Mouse (Mus musculus) lung, postnatal 0 days (tissue): ENCODE measurements at regions not wholly inside any gene's neighbourhood (a gene's known extent, or its start where the extent isn't known, plus 50 kb on each side); places are given as distances from the start of the nearest gene placed in this dataset.
"Not testable (repeated sequence)": the region's sequence is repeated elsewhere in the genome, so short reads cannot be mapped to it uniquely, and the experiment has no call there.

ENCODE experiments used
- CTCF ChIP-seq: IDR thresholded peaks from 2 replicates; pipeline ENCODE4 v1.5.1; 2016; ENCODE audit warnings: antibody characterized with exemption, mild to moderate bottlenecking
- EP300 ChIP-seq: IDR thresholded peaks from 2 replicates; pipeline ENCODE4 v1.6.1; 2016; ENCODE audit warnings: antibody characterized with exemption, mild to moderate bottlenecking, control low read depth

- TF ChIP-seq CTCF, EP300: not testable (repeated sequence)
Measured at GRCm38 (mm10) chr6:22789731-22790130, 85.6 kb upstream of the Ptprz1 start.
